Comparison of ENCODE assay signal across 27 mouse cellular contexts in genomic region chr2:16110696-16111095, GRCm38 (mm10).
DNase-seq lines count a peak whose midpoint lies in the region; ATAC-seq and TF ChIP-seq lines count a peak whose summit lies in the region.
"Had no signal": no experiment of that assay in that cellular context is flagged by ENCODE, and none has a peak within 500 bp of the region (broad histone marks: within the 10 kb centered on the region; RNA-seq: fewer than 3 reads in every experiment).

No protein-coding gene starts in this region.

- no peaks in the 10 kb centered on the region for H3K36me3 ChIP-seq in heart, embryonic 15.5 days
- H3K36me3 ChIP-seq in heart, embryonic 12.5 days: no peaks in the 10 kb centered on the region
- no peaks in the 10 kb centered on the region for H3K36me3 ChIP-seq in stomach, embryonic 14.5 days (ENCODE audit: control insufficient read depth, insufficient read depth, low read length)
- H3K36me3 ChIP-seq in stomach, postnatal 0 days (ENCODE audit: control insufficient read depth, insufficient read depth, low read length): no peaks in the 10 kb centered on the region
- H3K36me3 ChIP-seq in ES-E14 (ENCODE audit: control insufficient read depth, insufficient read depth, low read length, poor library complexity, severe bottlenecking): no peaks in the 10 kb centered on the region
- no peaks in the 10 kb centered on the region for H3K36me3 ChIP-seq in intestine, embryonic 16.5 days (ENCODE audit: control insufficient read depth, insufficient read depth, low read length)
- H3K36me3 ChIP-seq: embryonic facial prominence, embryonic 12.5 days; embryonic facial prominence, embryonic 15.5 days; forebrain, embryonic 15.5 days; hindbrain, embryonic 13.5 days; intestine, embryonic 15.5 days had no signal

- H3K27ac ChIP-seq in heart, embryonic 15.5 days: no peak overlapping the region
- no peak overlapping the region for H3K27ac ChIP-seq in heart, embryonic 12.5 days (ENCODE audit: poor library complexity, severe bottlenecking)
- H3K27ac ChIP-seq in stomach, embryonic 14.5 days (ENCODE audit: low read length): no peak overlapping the region
- H3K27ac ChIP-seq in stomach, postnatal 0 days (replicated peaks): no peak overlapping the region
- H3K27ac ChIP-seq in ES-E14 (ENCODE audit: insufficient read depth, low read depth, low read length, poor library complexity, severe bottlenecking): no peak overlapping the region
- no peak overlapping the region for H3K27ac ChIP-seq in intestine, embryonic 16.5 days (ENCODE audit: low read length)
- H3K27ac ChIP-seq: embryonic facial prominence, embryonic 12.5 days; embryonic facial prominence, embryonic 15.5 days; forebrain, embryonic 15.5 days; hindbrain, embryonic 13.5 days; intestine, embryonic 15.5 days had no signal

- H3K4me3 ChIP-seq in heart, embryonic 15.5 days: no peak overlapping the region
- no peak overlapping the region for H3K4me3 ChIP-seq in heart, embryonic 12.5 days
- H3K4me3 ChIP-seq in stomach, embryonic 14.5 days (ENCODE audit: low read depth, low read length): no peak overlapping the region
- H3K4me3 ChIP-seq in stomach, postnatal 0 days (ENCODE audit: low read depth, low read length): no peak overlapping the region
- no peak overlapping the region for H3K4me3 ChIP-seq in ES-E14 (ENCODE audit: insufficient read depth in 1 of 2, low read depth in 1 of 2, low read length in 2 of 2, poor library complexity in 1 of 2, severe bottlenecking in 1 of 2)
- no peak overlapping the region for H3K4me3 ChIP-seq in intestine, embryonic 16.5 days (ENCODE audit: low read length)
- H3K4me3 ChIP-seq: embryonic facial prominence, embryonic 12.5 days; embryonic facial prominence, embryonic 15.5 days; forebrain, embryonic 15.5 days; hindbrain, embryonic 13.5 days; intestine, embryonic 15.5 days had no signal

- WGBS in heart, embryonic 15.5 days: 53% methylated on average over 3 of the region's 3 CpGs
- 34% methylated on average over 3 of the region's 3 CpGs for WGBS in heart, embryonic 12.5 days
- WGBS in stomach, embryonic 14.5 days: 65% methylated on average over 3 of the region's 3 CpGs
- WGBS in stomach, postnatal 0 days: 53% methylated on average over 3 of the region's 3 CpGs
- WGBS in intestine, embryonic 16.5 days: 53% methylated on average over 3 of the region's 3 CpGs

- no peak overlapping the region for H3K9ac ChIP-seq in heart, embryonic 15.5 days
- no peak overlapping the region for H3K9ac ChIP-seq in heart, embryonic 12.5 days
- H3K9ac ChIP-seq in stomach, embryonic 14.5 days (replicated peaks; ENCODE audit: low read depth, low read length): no peak overlapping the region
- H3K9ac ChIP-seq in stomach, postnatal 0 days (ENCODE audit: low read length): no peak overlapping the region
- no peak overlapping the region for H3K9ac ChIP-seq in ES-E14 (ENCODE audit: insufficient read depth, low read depth, low read length, poor library complexity, severe bottlenecking)
- no peak overlapping the region for H3K9ac ChIP-seq in intestine, embryonic 16.5 days (ENCODE audit: low read depth, low read length)
- H3K9ac ChIP-seq: embryonic facial prominence, embryonic 12.5 days; embryonic facial prominence, embryonic 15.5 days; forebrain, embryonic 15.5 days; hindbrain, embryonic 13.5 days; intestine, embryonic 15.5 days had no signal

- in situ Hi-C loops in ES-E14 (cut with MboI; ENCODE audit: low sequenced_read_pairs in 2 of 2, unreplicated experiment in 2 of 2): no loop called here

- no peaks in the 10 kb centered on the region for H3K27me3 ChIP-seq in heart, embryonic 15.5 days
- H3K27me3 ChIP-seq in heart, embryonic 12.5 days (replicated peaks): no peaks in the 10 kb centered on the region
- H3K27me3 ChIP-seq in stomach, embryonic 14.5 days (ENCODE audit: control insufficient read depth, insufficient read depth, low read length): no peaks in the 10 kb centered on the region
- no peaks in the 10 kb centered on the region for H3K27me3 ChIP-seq in stomach, postnatal 0 days (ENCODE audit: control insufficient read depth, insufficient read depth, low read length)
- no peaks in the 10 kb centered on the region for H3K27me3 ChIP-seq in intestine, embryonic 16.5 days (replicated peaks; ENCODE audit: control insufficient read depth, insufficient read depth, low read length)
- H3K27me3 ChIP-seq: CH12.LX; embryonic facial prominence, embryonic 12.5 days; embryonic facial prominence, embryonic 15.5 days; forebrain, embryonic 15.5 days; hindbrain, embryonic 13.5 days; intestine, embryonic 15.5 days had no signal

- no peak for TF ChIP-seq EP300 in stomach, postnatal 0 days (optimal IDR thresholded peaks at IDR 0.05)

- H3K9me3 ChIP-seq in heart, embryonic 15.5 days (replicated peaks): no peaks in the 10 kb centered on the region
- no peaks in the 10 kb centered on the region for H3K9me3 ChIP-seq in heart, embryonic 12.5 days (replicated peaks)
- H3K9me3 ChIP-seq in stomach, embryonic 14.5 days (ENCODE audit: control insufficient read depth, low read depth, low read length): no peaks in the 10 kb centered on the region
- no peaks in the 10 kb centered on the region for H3K9me3 ChIP-seq in stomach, postnatal 0 days (ENCODE audit: control insufficient read depth, low read length)
- H3K9me3 ChIP-seq in ES-E14 (ENCODE audit: control insufficient read depth, insufficient read depth, low read depth, low read length): no peaks in the 10 kb centered on the region
- H3K9me3 ChIP-seq in intestine, embryonic 16.5 days (ENCODE audit: control insufficient read depth, low read length): no peaks in the 10 kb centered on the region
- H3K9me3 ChIP-seq: embryonic facial prominence, embryonic 12.5 days; embryonic facial prominence, embryonic 15.5 days; forebrain, embryonic 15.5 days; hindbrain, embryonic 13.5 days; intestine, embryonic 15.5 days had no signal

- H3K4me1 ChIP-seq in heart, embryonic 15.5 days (replicated peaks): no peaks in the 10 kb centered on the region
- no peaks in the 10 kb centered on the region for H3K4me1 ChIP-seq in heart, embryonic 12.5 days (replicated peaks)
- H3K4me1 ChIP-seq in stomach, embryonic 14.5 days (ENCODE audit: control insufficient read depth, insufficient read depth, low read length): no peaks in the 10 kb centered on the region
- no peaks in the 10 kb centered on the region for H3K4me1 ChIP-seq in stomach, postnatal 0 days (replicated peaks; ENCODE audit: control insufficient read depth, insufficient read depth)
- H3K4me1 ChIP-seq in ES-E14 (ENCODE audit: control insufficient read depth in 2 of 2, insufficient read depth in 2 of 2, low read length in 2 of 2, poor library complexity in 1 of 2): no peaks in the 10 kb centered on the region
- H3K4me1 ChIP-seq in intestine, embryonic 16.5 days (ENCODE audit: control insufficient read depth, insufficient read depth, low read length): no peaks in the 10 kb centered on the region
- H3K4me1 ChIP-seq: embryonic facial prominence, embryonic 12.5 days; embryonic facial prominence, embryonic 15.5 days; forebrain, embryonic 15.5 days; hindbrain, embryonic 13.5 days; intestine, embryonic 15.5 days had no signal

- no peak overlapping the region for H3K4me2 ChIP-seq in heart, embryonic 15.5 days
- H3K4me2 ChIP-seq in heart, embryonic 12.5 days: no peak overlapping the region
- no peak overlapping the region for H3K4me2 ChIP-seq in stomach, embryonic 14.5 days (replicated peaks; ENCODE audit: low read depth, low read length)
- no peak overlapping the region for H3K4me2 ChIP-seq in stomach, postnatal 0 days (replicated peaks; ENCODE audit: low read depth)
- no peak overlapping the region for H3K4me2 ChIP-seq in intestine, embryonic 16.5 days (ENCODE audit: low read depth, low read length)
- H3K4me2 ChIP-seq: embryonic facial prominence, embryonic 12.5 days; embryonic facial prominence, embryonic 15.5 days; forebrain, embryonic 15.5 days; heart, embryonic 11.5 days; hindbrain, embryonic 13.5 days; intestine, embryonic 15.5 days had no signal

- 0 out of 2 replicates have a peak, but pooled peaks have one; percentile 14 for ATAC-seq in heart, embryonic 15.5 days (replicated peaks; ENCODE audit: insufficient number of reproducible peaks, insufficient read depth, low FRiP score, low read depth)
- ATAC-seq in heart, embryonic 12.5 days (ENCODE audit: insufficient number of reproducible peaks, low FRiP score): no peak
- ATAC-seq in stomach, embryonic 14.5 days (ENCODE audit: insufficient number of reproducible peaks, insufficient read depth, low FRiP score, low read depth): 0 out of 2 replicates have a peak, but pooled peaks have one; percentile 18
- no peak for ATAC-seq in stomach, postnatal 0 days (ENCODE audit: low FRiP score, low TSS enrichment)
- no peak for ATAC-seq in monocyte, adult 5-6 weeks (replicated peaks; ENCODE audit: insufficient number of reproducible peaks, low FRiP score, low TSS enrichment, poor library complexity, severe bottlenecking)
- ATAC-seq in intestine, embryonic 16.5 days: no peak
- ATAC-seq: forebrain, embryonic 15.5 days; hindbrain, embryonic 16.5 days; intestine, embryonic 15.5 days had no signal

- DNase-seq in stomach, postnatal 0 days (ENCODE audit: low spot score): no peak
- DNase-seq in ES-E14 (ENCODE audit: low read depth, low spot score): peak; percentile 40
- DNase-seq: adrenal gland, adult 2 months; adrenal gland, postnatal 14 days; B cell, adult 2 months; cerebellum, adult 11 months; cerebellum, adult 2 months; cerebellum, adult 9-11 months; cerebellum, postnatal 25 days; gastrocnemius, postnatal 10 days; heart, adult 11 months; heart, postnatal 14 days; heart, postnatal 4 days; kidney, adult 18-20 months had no signal

- no peak for TF ChIP-seq CTCF in stomach, postnatal 0 days (IDR thresholded peaks at IDR 0.05; ENCODE audit: low read depth)

TF ChIP-seq in ES-E14, 5 proteins besides CTCF, POLR2A, EP300 and RAD21:
- TF ChIP-seq ZC3H11A (IDR thresholded peaks at IDR 0.05; ENCODE audit: borderline replicate concordance, low read depth, low read length): no peak
- no peak for TF ChIP-seq CHD2 (IDR thresholded peaks at IDR 0.05; ENCODE audit: low read depth, low read length)
- TF ChIP-seq HCFC1 (IDR thresholded peaks at IDR 0.05; ENCODE audit: borderline replicate concordance, insufficient read depth, low read length): no peak
- TF ChIP-seq MAFK (IDR thresholded peaks at IDR 0.05; ENCODE audit: insufficient read depth, low read depth, low read length): no peak

Comparison
In these comparisons a context has a peak if more than half of its experiments do, and no peak if none do; other contexts are left out.
1. ATAC-seq: peak in heart, embryonic 15.5 days (single experiment) and stomach, embryonic 14.5 days (single experiment); none in heart, embryonic 12.5 days (single experiment), stomach, postnatal 0 days (single experiment), monocyte, adult 5-6 weeks (single experiment) and intestine, embryonic 16.5 days (single experiment).